Mouse (Mus musculus): ENCODE measurements at regions not wholly inside any gene's neighbourhood (a gene's known extent, or its start where the extent isn't known, plus 50 kb on each side); places are given as distances from the start of the nearest gene placed in this dataset.

DNA sequence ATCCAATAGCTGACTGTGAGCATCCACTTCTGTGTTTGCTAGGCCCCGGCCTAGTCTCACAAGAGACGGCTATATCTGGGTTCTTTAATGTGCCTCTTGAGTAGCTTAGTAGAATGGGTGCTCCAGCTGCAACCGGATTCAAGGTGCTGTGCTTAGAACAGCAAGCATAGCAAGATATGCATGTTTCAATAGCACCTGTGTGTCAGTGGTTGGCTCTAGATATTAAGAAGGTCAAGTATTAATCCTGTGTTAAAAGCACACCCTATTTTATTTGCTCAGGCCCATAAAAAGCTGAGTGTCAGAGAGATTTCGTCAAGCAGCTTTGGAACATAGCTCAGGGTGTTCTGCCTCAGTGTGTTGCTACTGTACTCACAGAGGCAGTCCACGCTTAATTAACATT lies 221.2 kb downstream of the Car2 start:
- intact Hi-C loops (cut with DNase I), result no loop called here
- no peak for DNase-seq

DNA sequence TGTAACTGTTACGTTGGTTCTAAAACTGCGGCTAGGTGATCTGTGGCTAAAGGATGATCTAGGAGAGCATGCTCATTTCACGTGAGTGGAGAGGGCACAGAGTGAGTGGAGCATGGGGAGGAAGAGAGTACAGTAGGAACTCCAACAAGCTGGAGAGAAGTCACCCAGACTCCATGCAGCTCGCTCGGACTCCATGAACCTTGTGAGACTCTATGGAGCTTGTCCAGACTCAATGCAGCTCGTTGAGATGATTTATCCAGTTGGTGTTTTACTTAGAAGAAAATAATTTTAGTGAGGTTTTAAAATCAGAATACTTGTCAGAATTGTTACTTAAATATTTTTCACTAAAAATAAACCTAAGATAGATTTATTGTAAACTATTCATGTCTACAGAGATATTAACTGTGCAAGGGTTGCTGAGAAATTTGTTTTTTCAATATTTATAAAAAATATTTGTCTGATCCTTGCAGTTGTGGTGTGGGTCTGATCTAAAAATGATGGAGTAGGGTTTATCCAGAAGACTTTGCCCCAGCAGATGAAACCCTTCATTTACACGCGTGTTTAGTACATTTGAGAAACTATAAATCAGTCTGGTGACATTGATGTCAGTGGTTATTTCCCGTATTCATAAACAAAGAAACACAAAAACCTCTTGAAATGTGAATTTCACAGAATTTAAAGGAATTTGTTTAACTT lies 222.3 kb downstream of the Car2 start:
- no peak for DNase-seq
- intact Hi-C loops (cut with DNase I), result no loop called here

DNA sequence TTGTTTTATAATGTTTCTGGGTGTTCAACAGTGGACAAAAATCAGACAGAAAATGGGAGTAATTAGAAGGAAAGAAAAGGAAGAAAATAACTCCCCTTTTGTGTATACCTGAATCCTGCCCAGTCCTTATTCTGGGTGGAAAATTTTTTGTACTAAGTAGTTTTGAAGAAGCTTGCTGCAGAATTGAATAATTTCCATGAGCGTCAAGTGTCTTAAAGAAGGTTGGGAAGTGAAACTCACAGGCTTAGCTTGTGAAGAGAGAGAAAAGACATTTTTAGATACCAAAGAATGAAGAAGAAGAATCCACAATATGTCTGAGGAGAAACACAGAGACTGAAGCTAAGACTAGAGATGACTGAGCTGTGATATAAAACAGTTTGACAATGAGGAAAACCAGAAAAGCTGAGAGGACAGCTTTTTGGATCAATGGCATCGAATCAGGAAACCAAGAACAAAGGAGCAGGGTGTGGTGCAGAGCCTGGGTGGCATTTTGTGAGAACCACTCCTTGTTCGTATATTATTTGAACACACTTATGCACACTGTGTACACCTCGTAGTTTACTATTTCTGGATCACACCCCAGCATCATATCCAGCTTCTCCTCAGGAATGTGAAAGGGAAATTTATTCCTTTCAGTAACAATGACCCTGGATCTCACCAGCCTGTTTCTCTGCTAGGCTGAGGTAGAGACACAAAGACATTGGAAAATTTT lies 221.9 kb downstream of the Gm9733 start:
- intact Hi-C loops (cut with DNase I), result no loop called here
- no peak for DNase-seq

DNA sequence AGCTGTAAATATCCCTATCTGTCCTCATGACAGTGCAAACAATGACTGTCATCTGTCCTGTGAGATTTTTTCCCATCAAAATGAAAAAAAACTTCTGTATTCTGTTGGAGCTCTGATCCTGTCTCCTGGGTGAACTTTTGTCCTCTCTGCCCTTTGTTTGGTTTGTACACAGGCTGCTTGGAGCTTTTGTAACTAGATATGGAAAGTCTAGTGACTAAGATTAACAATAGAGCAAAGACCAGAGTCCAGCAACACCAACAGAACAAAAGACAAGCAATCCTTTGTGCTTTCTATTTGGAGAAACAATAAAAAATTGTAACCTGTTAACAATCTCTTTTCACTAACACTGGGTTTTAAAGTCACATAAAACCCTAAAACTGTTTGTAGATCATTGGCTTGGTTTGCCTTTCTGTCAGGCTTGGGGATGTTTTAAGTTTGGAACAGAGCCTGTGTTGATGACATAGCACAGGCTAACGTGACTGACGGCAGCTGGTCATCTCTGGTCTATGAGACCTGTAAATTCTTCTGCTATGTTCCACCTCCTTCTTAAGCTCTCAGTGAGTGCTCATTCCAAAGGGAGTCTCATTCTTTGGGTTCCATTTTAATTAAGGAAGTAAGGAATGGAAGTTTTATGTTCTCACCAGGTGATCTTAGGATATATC lies 219.8 kb downstream of the Gm9733 start:
- intact Hi-C loops (cut with DNase I), result no loop called here
- DNase-seq, result no peak

DNA sequence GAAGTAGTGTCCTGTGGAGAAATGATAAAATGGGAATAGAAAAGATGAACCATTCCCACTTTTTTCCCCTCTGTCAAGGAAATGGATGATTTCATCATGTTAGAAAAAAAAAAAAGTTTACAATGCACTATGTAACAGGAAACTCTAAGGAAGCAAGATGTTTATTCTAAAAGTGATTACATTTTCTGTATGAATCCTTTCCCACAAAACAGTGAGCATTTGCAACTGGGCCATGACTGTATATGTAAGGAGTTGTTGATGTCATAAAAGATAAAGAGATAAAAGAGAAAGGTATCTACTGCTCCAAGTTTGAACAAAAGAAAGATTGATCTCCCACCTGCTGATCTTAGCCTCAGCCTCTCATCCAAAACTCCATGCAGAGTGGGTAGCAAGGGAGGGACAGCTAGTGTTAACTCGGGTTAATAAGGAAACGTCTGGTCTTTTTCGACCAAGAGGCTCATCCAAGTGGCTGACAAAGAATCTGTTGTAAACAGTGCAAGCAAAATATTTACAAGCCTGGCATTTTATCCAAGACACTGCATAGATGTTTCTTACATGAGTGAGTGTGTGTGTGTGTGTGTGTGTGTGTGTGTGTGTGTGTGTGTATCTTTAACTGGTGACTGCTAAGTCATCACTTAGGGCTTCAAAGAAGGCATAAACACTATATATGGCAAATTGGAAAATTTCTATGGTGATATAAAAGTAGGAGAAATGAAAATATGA lies 213.3 kb downstream of the Gm9733 start:
- intact Hi-C loops (cut with DNase I), result no loop called here
- DNase-seq, result no peak

DNA sequence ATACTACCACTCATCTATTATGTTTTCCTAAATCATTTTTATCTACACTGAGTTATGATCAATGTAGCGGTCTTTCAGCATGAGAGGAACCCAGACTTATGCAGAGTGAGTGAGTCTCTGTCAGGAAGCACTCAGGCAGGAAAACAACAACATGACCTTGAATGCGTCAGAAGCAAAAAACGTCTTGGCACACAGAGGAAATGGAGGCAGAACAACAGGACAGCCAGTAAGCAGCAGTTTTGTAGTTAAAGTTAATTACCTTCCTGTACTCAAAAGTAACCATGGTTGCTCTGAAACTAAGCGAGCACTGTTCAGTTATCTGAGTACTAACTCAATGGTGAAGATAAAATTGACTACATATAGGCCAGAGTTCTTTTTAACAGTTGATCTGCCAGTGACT lies 205.4 kb downstream of the Gm9733 start:
- DNase-seq, result no peak
- intact Hi-C loops (cut with DNase I), result no loop called here

DNA sequence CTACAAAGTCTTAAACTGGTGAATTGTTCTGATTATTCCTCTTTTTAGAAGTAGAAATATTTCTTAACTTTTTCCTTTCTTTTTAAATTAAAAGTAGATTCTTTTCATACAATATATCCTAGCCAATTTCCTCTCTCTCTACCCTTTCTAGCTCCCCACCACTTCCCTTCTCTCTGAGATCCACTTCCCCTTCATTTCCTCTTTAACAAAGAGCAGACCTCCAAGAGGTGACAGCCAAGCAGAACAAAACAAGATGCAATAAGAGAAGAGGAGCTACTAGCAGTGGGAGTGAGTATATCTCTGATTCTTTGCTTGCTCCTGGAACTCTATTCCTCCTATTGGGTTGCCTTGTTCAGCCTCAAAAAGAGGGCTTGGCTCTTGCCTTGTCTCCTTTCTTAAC lies 203.7 kb downstream of the Gm9733 start:
- intact Hi-C loops (cut with DNase I), result no loop called here
- no peak for DNase-seq

DNA sequence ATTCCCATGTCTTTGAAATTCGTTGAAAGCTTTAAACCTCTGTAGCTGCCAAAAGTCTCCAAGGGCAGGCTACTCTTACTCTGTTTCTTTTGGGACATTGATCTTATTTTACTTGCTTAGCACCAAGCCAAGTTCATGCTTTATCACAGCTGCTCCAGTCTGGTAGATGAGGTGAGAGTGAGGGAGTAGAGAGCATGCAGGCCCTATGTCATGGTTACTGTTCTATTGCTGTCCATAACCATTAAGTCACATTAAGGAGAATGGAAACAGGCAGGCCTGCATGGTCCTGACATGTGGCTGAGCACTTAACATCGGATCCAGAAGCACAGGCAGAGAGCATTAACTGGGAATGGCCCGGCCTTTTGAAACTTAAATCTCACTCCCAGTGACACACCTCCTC lies 203.1 kb downstream of the Gm9733 start:
- intact Hi-C loops (cut with DNase I), result no loop called here
- no peak for DNase-seq

DNA sequence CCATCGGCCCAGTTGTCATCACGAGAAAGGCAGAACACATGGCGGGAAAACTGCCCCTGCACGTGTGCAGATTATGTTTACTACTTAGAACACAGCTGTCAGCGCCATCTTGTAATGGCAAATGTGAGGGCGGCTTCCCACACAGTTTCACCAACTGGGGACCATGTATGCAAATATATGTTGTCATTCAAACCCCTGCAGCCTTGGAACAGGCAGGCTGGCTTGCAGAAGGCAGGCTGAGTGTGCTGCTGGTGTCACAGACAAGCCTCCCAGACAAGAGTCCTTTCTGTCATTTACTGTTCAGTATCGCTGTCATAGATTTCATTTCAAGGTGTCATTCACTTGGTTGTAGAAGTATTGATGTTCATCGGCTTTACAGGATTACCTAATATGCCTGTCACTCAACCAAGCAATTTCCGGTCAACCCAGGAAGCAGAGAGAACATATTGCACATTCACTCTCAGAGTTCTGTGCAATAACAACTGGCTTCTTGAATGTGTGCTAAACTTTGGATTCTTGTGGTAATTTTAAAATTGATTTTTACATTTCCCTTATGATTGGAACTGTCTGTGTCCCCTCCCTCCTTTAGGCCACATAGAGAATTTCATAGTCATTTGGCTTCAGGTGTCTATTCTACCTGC lies 202.3 kb downstream of the Gm9733 start:
- intact Hi-C loops (cut with DNase I), result no loop called here
- DNase-seq, result no peak

DNA sequence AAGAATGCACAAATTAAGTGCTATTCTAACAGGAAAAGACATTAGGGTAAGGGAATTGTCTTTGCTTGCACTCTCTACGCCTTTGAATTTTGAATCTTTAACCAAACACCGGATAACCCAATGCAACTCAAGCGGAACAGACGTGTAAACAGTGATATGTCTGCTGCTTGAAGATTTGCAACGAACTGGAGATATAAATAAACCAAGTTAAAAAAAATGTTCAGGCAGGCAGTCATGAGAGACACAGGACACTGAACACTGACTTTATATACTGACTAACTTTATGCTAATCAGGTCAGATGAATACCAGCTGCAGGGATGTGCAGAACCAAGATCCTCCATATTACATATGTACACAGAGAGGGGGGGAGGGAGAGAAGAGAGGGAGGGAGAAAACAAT lies 200.0 kb downstream of the Gm9733 start:
- DNase-seq, result no peak
- intact Hi-C loops (cut with DNase I), result no loop called here

DNA sequence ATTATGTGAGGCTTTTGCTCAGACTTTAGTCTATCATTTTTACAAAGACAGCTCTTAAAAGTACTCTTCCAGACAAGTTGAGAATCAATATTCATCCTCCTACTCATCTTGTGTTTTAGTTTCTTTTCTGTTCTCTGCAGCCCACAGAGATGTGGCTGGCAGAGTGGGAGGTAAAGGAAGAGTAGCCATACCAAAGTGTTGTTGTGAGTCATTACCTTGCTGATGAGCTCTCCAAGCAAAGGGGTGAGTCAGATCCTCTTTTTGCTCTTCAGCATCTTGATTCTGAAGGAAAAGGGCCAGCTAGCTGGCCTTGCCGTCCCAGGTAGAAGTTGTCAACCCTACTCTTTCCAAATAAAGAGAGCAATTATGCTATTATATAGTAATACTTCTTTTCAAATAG lies 192.6 kb downstream of the Gm9733 start:
- intact Hi-C loops (cut with DNase I), result no loop called here
- DNase-seq, result no peak

DNA sequence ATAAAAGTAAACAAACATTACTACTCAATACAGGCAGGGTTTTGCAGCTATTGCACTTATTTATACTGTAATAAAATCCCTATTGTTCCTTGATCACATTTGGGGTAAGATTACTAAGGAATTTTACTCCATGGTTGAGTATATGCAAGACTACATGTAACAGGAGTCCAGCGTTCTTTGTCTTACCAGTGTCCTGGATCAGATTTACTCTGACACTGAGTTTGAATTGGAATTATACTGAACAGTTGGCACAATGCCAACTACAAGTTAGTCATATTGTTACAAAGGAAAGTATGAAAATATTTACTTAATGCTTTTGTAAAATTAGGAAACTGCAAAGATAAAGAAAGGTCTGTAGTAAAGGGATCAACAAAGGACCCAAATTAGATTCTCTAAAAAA lies 178.4 kb downstream of the Gm9733 start:
- DNase-seq, result no peak
- intact Hi-C loops (cut with DNase I), result no loop called here

DNA sequence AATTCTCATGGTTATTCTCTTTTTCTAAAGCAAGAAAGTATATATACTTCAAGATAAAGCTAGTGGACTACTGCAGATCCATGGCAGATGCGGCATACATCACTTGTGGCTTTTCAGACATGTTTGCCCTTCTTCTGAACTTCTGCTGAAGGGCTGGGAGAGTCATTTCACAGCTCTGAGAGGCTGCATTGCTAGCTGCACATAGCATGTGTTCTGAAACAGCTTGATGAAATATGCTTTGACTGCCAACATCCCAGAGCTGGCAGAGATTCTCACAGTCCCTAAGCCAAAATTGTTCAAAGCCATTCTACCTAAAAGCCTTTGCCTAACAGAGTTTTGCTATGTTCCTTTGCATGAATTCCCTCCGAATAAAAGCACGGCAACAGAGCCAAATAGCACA lies 177.9 kb downstream of the Gm9733 start:
- peak; percentile 20 to 54 for DNase-seq
- intact Hi-C loops (cut with DNase I), result no loop called here

DNA sequence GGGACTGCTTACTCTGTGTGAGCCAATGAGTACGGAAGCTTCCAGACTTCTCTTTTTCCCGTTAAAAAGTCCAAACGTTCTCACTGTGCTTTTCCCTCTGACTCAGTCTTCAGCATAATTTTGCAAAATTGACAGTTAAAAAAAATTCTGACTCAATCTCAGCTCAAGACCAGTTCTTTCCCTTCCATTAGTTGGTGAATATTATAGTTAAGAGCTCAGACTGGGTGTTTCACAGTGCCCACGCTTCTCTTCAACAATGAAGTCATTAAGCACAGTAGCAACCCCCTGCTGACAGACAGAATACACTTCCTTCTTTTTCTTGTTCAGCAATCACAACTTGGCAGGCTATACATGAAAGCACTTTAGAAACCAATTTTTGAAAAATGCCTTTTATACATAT lies 175.4 kb downstream of the Gm9733 start:
- intact Hi-C loops (cut with DNase I), result no loop called here
- DNase-seq, result no peak

DNA sequence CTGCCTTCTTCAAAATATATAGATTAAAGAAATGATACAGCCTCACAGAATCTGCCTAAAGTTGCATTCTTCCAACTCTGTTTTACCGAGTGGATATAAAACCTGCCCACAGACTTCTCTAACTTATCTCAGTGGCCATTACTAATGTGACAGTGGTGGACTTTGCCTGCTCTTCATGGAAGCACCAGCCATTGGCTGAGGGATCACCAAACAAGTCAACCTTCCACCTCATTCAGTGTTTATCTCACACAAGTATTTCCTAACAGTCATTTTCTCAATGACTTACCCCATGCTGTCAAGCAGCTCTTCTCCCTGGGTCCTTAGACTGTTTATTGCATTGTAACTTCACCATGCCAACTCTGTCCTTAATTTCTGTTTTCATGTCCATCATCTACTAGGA lies 174.3 kb downstream of the Gm9733 start:
- intact Hi-C loops (cut with DNase I), result no loop called here
- DNase-seq, result no peak

DNA sequence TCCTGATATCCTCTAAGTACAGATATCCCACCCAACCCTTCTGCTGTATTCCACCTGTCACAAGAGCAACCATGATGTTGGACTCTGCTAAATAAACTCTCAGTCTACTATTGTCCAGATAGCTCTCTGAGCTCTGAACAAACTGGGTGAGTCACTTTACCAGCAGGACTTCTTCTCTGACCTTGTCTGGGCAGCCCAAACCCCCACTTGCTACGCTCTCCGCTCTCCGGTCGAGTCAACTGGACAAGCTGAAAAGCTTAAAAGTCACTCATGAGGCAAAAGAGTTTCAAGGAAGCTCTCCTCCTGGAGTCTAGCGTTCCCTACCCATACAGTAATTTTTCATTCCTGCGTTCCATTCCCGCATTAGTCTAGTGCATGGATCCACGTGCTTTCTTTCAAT lies 173.2 kb downstream of the Gm9733 start:
- no peak for DNase-seq
- intact Hi-C loops (cut with DNase I), result no loop called here

DNA sequence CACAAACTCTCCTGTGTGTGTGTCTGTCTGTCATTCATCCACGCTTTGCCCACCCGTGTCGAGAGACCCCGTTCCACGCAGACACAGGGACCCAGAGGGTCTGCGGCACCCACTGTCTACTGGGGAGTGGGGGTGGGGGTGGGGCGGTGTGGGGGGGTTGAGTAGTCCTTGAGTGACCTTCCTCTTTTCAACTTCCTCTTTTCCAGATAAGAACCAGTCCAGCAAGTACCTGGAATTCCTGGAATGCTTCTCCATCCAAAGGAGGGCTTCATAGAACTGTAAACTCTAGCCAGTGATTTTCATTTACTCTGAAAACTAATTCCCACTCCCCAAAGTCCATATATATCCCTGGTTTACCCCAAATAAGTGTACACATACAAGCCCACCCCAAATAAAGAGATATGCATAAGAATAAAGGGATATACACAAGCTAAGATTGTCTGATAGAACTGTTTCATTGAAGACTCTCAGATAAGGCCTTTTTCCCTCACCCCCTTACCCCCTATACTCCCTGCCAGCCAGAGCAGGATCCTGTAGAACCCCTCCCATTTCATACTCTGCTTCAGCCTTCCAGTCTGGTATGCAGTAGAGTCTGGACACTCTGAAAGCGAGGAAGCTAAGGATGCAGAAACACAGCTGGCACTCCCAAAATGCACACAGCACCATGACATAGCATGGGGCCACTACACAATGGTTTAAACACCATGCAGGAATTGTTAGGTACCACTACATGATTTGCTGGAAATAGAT lies 172.0 kb downstream of the Gm9733 start:
- no peak for DNase-seq
- intact Hi-C loops (cut with DNase I), result no loop called here

DNA sequence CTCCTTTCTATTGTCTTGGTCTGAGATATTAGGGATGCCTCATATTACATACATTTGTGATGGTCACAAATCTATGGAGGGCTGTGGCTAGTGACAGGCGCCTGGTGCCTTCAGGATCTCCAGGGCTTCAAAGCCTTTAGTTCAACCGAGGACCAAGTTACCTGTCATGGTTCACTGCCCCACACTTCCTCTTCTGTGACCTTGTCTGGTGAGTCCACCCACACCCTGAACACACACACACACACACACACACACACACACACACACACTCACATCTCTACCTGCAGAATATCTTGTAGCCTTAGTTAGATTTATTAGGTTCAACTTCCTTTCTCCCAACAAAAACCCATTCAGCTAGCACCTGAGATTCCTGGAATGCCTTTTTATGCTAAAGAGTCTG lies 156.3 kb downstream of the Gm9733 start:
- intact Hi-C loops (cut with DNase I), result no loop called here
- DNase-seq, result no peak

DNA sequence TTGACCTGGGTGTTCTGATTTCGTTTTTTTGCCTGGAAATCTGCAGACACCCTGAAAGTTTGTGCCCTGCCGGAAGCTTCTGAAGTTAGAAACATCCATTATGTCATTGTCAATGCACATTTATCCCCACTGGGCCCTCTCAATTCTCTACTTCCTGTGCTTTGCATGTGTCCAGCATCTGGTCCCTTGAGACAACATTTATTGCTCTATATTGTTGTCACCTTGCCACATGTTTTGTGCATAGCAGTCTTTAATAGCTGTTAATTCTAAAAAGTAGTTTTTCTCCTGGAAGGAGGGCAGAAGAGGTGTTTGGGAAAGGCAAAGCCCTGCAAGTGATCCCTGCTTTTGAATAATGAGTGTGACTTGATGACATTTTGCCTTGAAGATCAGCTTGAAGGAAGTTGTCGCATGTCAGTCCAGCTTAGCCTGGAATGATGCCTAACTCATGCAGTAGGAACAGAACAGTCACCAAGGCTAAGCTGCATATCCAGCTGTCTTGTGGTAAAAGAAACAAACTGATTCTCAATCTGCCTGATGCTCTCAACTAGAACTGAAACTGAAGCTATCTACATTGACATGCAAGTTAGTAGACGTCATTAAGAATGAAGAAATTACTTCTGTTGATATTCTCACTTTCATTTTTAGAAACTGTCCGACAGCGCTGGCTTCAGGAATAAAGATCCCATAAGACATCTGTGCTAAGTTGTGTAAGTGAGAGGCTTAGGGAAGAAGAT lies 152.9 kb downstream of the Gm9733 start:
- intact Hi-C loops (cut with DNase I), result no loop called here
- no peak for DNase-seq

DNA sequence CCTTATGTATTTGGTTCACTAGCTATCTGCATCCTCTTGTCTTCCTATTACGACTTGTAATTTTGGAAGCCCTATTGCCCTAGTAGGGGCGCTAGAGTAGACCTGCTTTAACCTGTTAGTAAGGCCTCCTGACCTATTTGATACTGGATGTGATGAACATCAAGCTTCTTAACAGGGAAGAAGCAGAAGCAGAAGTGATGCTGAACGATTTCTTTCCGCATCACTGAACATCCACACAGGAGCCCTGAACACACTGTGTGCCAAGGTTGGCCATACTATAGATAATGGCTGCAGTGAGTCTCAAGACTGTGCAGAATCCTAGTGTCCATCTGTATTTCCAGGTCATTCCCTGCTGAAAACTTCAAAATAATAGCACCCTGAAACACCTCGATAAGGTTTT lies 151.0 kb downstream of the Gm9733 start:
- no peak for DNase-seq
- intact Hi-C loops (cut with DNase I), result no loop called here
